Mouse (Mus musculus) liver, adult 2 months (tissue): ENCODE data around the gene Ric8a. TPM values are rescaled to one million over a fixed set of nuclear protein-coding genes. Genes with fewer than 3 reads are reported as not detected.
A peak's percentile ranks its signal among the peaks of the same experiment; 100 is the strongest.

Source experiments
- DNase-seq: peaks from one replicate; pipeline ENCODE4 v3.0.0-alpha.2; 2011; ENCODE audit warnings: low read depth, low spot score; ENCODE audit errors: extremely low read depth
- H3K27ac ChIP-seq: fragments of 200-500 bp; replicated peaks from 2 replicates; pipeline ENCODE4 v1.5.1; 2012; ENCODE audit warnings: low read depth, mild to moderate bottlenecking, control low read depth, inconsistent platforms, low read length; ENCODE audit not compliant: insufficient read depth
- H3K27me3 ChIP-seq: fragments of 200-500 bp; 2 replicates; pipeline ENCODE4 v1.6.1; 2012; ENCODE audit warnings: mild to moderate bottlenecking, moderate library complexity, low read length, inconsistent platforms; ENCODE audit not compliant: control insufficient read depth, insufficient read depth
- H3K36me3 ChIP-seq: fragments of 200-500 bp; 2 replicates; pipeline ENCODE4 v1.6.1; 2012; ENCODE audit warnings: low read length, inconsistent platforms; ENCODE audit not compliant: control insufficient read depth, insufficient read depth
- H3K4me1 ChIP-seq: fragments of 200-500 bp; 2 replicates; pipeline ENCODE4 v1.6.1; 2011; ENCODE audit warnings: low read length; ENCODE audit not compliant: control insufficient read depth, insufficient read depth
- H3K4me3 ChIP-seq: fragments of 200-500 bp; 2 replicates; pipeline ENCODE4 v1.5.1; 2011; ENCODE audit warnings: low read depth, mild to moderate bottlenecking, control low read depth, low read length, moderate library complexity; ENCODE audit not compliant: insufficient read depth
- H3K79me2 ChIP-seq: fragments of 200-500 bp; 2 replicates; pipeline ENCODE4 v1.6.1; 2012; ENCODE audit warnings: inconsistent platforms, mild to moderate bottlenecking, low read length, moderate library complexity; ENCODE audit not compliant: control insufficient read depth, insufficient read depth
- H3K9ac ChIP-seq: fragments of 200-500 bp; 2 replicates; pipeline ENCODE4 v1.6.1; 2012; ENCODE audit warnings: low read depth, mild to moderate bottlenecking, control low read depth, inconsistent platforms, low read length
- CTCF ChIP-seq: fragments of 200-500 bp; IDR thresholded peaks from 2 replicates; pipeline ENCODE4 v1.5.1; 2011; ENCODE audit warnings: low read depth, low read length, control low read depth
- POLR2A ChIP-seq: fragments of 200-500 bp; IDR thresholded peaks from 2 replicates; pipeline ENCODE4 v1.6.1; 2011; ENCODE audit warnings: low read length, control low read depth; ENCODE audit not compliant: insufficient read depth; ENCODE audit errors: extremely low read depth
- WGBS: fragments of 180-500 bp; shearing (Covaris S2); methylation state at CpG from one replicate; pipeline ENCODE4 v1.1.7; 2018; 5-methylcytosine and 5-hydroxymethylcytosine counted together
- polyA plus RNA-seq: library from polyadenylated mRNA; depleted of rRNA; stranded (reverse); fragments of >200 nt; gene quantifications from 2 replicates; pipeline ENCODE4 v1.2.3, GENCODE M21; 2012; rRNA removed
- total RNA-seq: library from RNA; depleted of rRNA; stranded (reverse); fragments of >200 nt; gene quantifications from 2 replicates; pipeline ENCODE4 v1.2.3, GENCODE M21; 2014; rRNA removed

Ric8a gene
- total and polyA plus RNA-seq, 2 experiments = 17.5 to 34.4 TPM

- peak; percentile 88 for DNase-seq
- WGBS = 13% methylated on average over 7 of the region's 7 CpGs
- H3K36me3 ChIP-seq = peaks cover 4% of the 10 kb centered on the region; the same call in 1 of the 2 replicates
- peak overlapping the region; percentile 41 for H3K9ac ChIP-seq
- TF ChIP-seq POLR2A = 0 out of 2 replicates have a peak, but pooled peaks have one; percentile 52
- no peak for TF ChIP-seq CTCF
- H3K4me1 ChIP-seq = peaks cover 25% of the 10 kb centered on the region
- H3K4me3 ChIP-seq = peak overlapping the region; percentile 28
- peaks cover 5% of the 10 kb centered on the region; the same call in 1 of the 2 replicates for H3K79me2 ChIP-seq
- H3K27me3 ChIP-seq = no peaks in the 10 kb centered on the region
- peak overlapping the region; percentile 87 for H3K27ac ChIP-seq
These were observed 51.4 kb downstream of the Ric8a start for GRCm38 (mm10) chr7:140908181-140908580.

DNA sequence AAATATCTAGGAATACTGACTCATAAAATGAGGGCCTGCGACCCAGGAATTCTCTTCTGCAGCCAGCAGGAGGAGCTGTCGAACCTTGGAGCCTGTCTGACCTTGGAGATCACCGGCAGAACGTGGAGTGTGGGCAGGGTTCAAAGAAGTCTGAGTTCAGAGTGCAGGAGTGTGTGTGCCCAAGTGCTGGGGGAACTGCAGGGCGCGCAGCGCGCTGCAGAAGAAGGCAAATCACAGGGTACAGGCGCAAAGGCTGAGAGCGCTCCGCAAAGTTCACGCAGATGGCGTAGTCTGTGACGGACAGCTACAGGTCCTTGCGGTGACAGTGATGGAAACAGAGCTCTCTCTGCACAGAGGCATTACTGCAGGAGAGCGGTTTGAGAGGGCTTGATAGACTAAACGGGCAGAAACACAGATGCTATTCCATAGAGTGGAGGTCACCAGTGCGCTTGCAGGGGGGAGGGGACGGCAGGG lies 51.9 kb downstream of the Ric8a start:
- peaks cover 28% of the 10 kb centered on the region for H3K4me1 ChIP-seq
- TF ChIP-seq POLR2A = 0 out of 2 replicates have a peak, but pooled peaks have one; percentile 31
- TF ChIP-seq CTCF = peak; percentile 93
- peak overlapping the region; percentile 48 for H3K4me3 ChIP-seq
- under 1% methylated on average over 19 of the region's 19 CpGs for WGBS
- peaks cover 5% of the 10 kb centered on the region; the same call in 1 of the 2 replicates for H3K79me2 ChIP-seq
- H3K27me3 ChIP-seq = no peaks in the 10 kb centered on the region
- peak overlapping the region; percentile 87 for H3K27ac ChIP-seq
- DNase-seq = peak; percentile 91
- H3K9ac ChIP-seq = peak overlapping the region; percentile 72
- H3K36me3 ChIP-seq = peaks cover 4% of the 10 kb centered on the region; the same call in 1 of the 2 replicates

DNA sequence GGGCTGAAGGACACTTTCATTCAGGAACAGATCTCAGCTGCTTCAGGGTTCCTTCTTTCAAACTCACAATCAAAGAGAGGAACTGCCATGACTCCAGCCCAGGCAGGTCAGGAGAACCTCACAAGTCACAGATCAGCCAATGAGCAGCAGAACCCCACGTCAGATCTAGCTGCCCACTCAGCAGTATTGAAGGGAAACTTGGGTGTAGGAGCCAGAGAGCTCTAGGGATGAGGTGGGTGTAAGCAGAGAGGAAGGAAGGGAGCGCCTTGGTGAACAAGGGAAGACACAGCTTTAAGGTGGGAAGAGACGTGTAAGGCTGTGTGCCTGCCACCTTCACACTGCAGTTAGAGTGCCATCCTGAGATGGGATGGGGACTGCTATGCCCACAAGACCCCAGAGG lies 55.5 kb downstream of the Ric8a start:
- no peak for TF ChIP-seq CTCF
- TF ChIP-seq POLR2A = no peak
- Histone ChIP-seq H3K4me3 (no peak overlapping the region), H3K27me3 (no peaks in the 10 kb centered on the region), H3K9ac (peak overlapping the region; percentile 58), H3K79me2 (no peaks in the 10 kb centered on the region; the same call in 1 of the 2 replicates), H3K4me1 (peaks cover 40% of the 10 kb centered on the region), H3K36me3 (peaks cover 5% of the 10 kb centered on the region; the same call in 1 of the 2 replicates), H3K27ac (peak overlapping the region; percentile 84)
- peak; percentile 53 for DNase-seq
- 41% methylated on average over 3 of the region's 3 CpGs for WGBS

GRCm38 (mm10) chr7:140912846-140913482 lies 56.2 kb downstream of the Ric8a start:
- peaks cover 8% of the 10 kb centered on the region; the same call in 1 of the 2 replicates for H3K36me3 ChIP-seq
- H3K9ac ChIP-seq = peak overlapping the region; percentile 58
- peaks cover 40% of the 10 kb centered on the region for H3K4me1 ChIP-seq
- TF ChIP-seq POLR2A = no peak
- no peak for TF ChIP-seq CTCF
- peak overlapping the region; percentile 95 for H3K27ac ChIP-seq
- peak; percentile 96 for DNase-seq
- H3K27me3 ChIP-seq = no peaks in the 10 kb centered on the region
- WGBS = 23% methylated on average over 5 of the region's 5 CpGs
- no peaks in the 10 kb centered on the region; the same call in 1 of the 2 replicates for H3K79me2 ChIP-seq
- no peak overlapping the region for H3K4me3 ChIP-seq

Other genes with a start within 250 kb of the Ric8a start
- not detected in 2 replicates for gene Olfr61, start 228.0 kb upstream of the Ric8a start, total RNA-seq
- not detected in 2 replicates for gene Olfr61, start 228.0 kb upstream of the Ric8a start, polyA plus RNA-seq
- gene Olfr53, start 210.5 kb upstream of the Ric8a start, total RNA-seq = not detected in 2 replicates
- gene Olfr53, start 210.5 kb upstream of the Ric8a start, polyA plus RNA-seq = not detected in 2 replicates
- under 0.01 TPM in 1 of 2 replicates, not detected in the other for gene Olfr539, start 197.0 kb upstream of the Ric8a start, total RNA-seq
- not detected in 2 replicates for gene Olfr539, start 197.0 kb upstream of the Ric8a start, polyA plus RNA-seq
- gene Olfr45, start 175.0 kb upstream of the Ric8a start, total RNA-seq = not detected in 2 replicates
- gene Olfr45, start 175.0 kb upstream of the Ric8a start, polyA plus RNA-seq = not detected in 2 replicates
- gene Olfr541, start 159.7 kb upstream of the Ric8a start, total RNA-seq = not detected in 2 replicates
- 0.07 TPM in 1 of 2 replicates, not detected in the other for gene Olfr541, start 159.7 kb upstream of the Ric8a start, polyA plus RNA-seq
- gene Cyp2e1, start 93.2 kb upstream of the Ric8a start, total RNA-seq = 3,097 and 4,003 TPM in 2 replicates
- 2,786 and 2,859 TPM in 2 replicates for gene Cyp2e1, start 93.2 kb upstream of the Ric8a start, polyA plus RNA-seq
- not detected in 2 replicates for gene Syce1, start 69.1 kb upstream of the Ric8a start, total RNA-seq
- gene Syce1, start 69.1 kb upstream of the Ric8a start, polyA plus RNA-seq = 0.07 TPM in 1 of 2 replicates, not detected in the other
- 1.0 TPM in 2 replicates for gene Zfp941, start 34.8 kb upstream of the Ric8a start, total RNA-seq
- gene Zfp941, start 34.8 kb upstream of the Ric8a start, polyA plus RNA-seq = 0.34 and 0.77 TPM in 2 replicates
- 511 and 549 TPM in 2 replicates for gene Urah, start 21.9 kb upstream of the Ric8a start, total RNA-seq
- 1,037 and 1,096 TPM in 2 replicates for gene Urah, start 21.9 kb upstream of the Ric8a start, polyA plus RNA-seq
- 0.46 TPM in 1 of 2 replicates, not detected in the other for gene Scgb1c1, start 11.4 kb upstream of the Ric8a start, total RNA-seq
- gene Scgb1c1, start 11.4 kb upstream of the Ric8a start, polyA plus RNA-seq = 1.0 TPM in 1 of 2 replicates, not detected in the other
- gene Odf3, start 9.2 kb upstream of the Ric8a start, total RNA-seq = not detected in 2 replicates
- not detected in 2 replicates for gene Odf3, start 9.2 kb upstream of the Ric8a start, polyA plus RNA-seq
- 0.60 and 1.4 TPM in 2 replicates for gene Gm45785, start 626 bp upstream of the Ric8a start, total RNA-seq
- gene Gm45785, start 626 bp upstream of the Ric8a start, polyA plus RNA-seq = not detected in 2 replicates
- gene Bet1l, start 620 bp downstream of the Ric8a start, total RNA-seq = 15.0 and 15.4 TPM in 2 replicates
- 22.1 and 29.2 TPM in 2 replicates for gene Bet1l, start 620 bp downstream of the Ric8a start, polyA plus RNA-seq
- 83.6 and 102 TPM in 2 replicates for gene Psmd13, start 25.0 kb downstream of the Ric8a start, total RNA-seq
- gene Psmd13, start 25.0 kb downstream of the Ric8a start, polyA plus RNA-seq = 51.1 and 58.2 TPM in 2 replicates
- gene Sirt3, start 25.4 kb downstream of the Ric8a start, total RNA-seq = 134 and 150 TPM in 2 replicates
- gene Sirt3, start 25.4 kb downstream of the Ric8a start, polyA plus RNA-seq = 155 TPM in 2 replicates
- gene Cox8b, start 43.5 kb downstream of the Ric8a start, total RNA-seq = 0.55 and 0.81 TPM in 2 replicates
- gene Cox8b, start 43.5 kb downstream of the Ric8a start, polyA plus RNA-seq = not detected in 2 replicates
- gene Nlrp6, start 63.9 kb downstream of the Ric8a start, total RNA-seq = 28.9 and 33.4 TPM in 2 replicates
- gene Nlrp6, start 63.9 kb downstream of the Ric8a start, polyA plus RNA-seq = 72.9 and 119 TPM in 2 replicates
- gene Pgghg, start 84.4 kb downstream of the Ric8a start, total RNA-seq = 16.6 and 19.1 TPM in 2 replicates
- gene Pgghg, start 84.4 kb downstream of the Ric8a start, polyA plus RNA-seq = 41.3 and 43.3 TPM in 2 replicates
- 0.40 and 0.55 TPM in 2 replicates for gene Ifitm5, start 93.3 kb downstream of the Ric8a start, total RNA-seq
- 0.76 and 1.0 TPM in 2 replicates for gene Ifitm5, start 93.3 kb downstream of the Ric8a start, polyA plus RNA-seq
- not detected in 2 replicates for gene Gm45717, start 99.0 kb downstream of the Ric8a start, total RNA-seq
- not detected in 2 replicates for gene Gm45717, start 99.0 kb downstream of the Ric8a start, polyA plus RNA-seq
- 270 and 282 TPM in 2 replicates for gene Ifitm2, start 99.0 kb downstream of the Ric8a start, total RNA-seq
- 968 and 1,028 TPM in 2 replicates for gene Ifitm2, start 99.0 kb downstream of the Ric8a start, polyA plus RNA-seq
- 11.2 and 11.3 TPM in 2 replicates for gene Ifitm1, start 110.3 kb downstream of the Ric8a start, total RNA-seq
- 48.6 and 79.4 TPM in 2 replicates for gene Ifitm1, start 110.3 kb downstream of the Ric8a start, polyA plus RNA-seq
- gene Ifitm3, start 153.8 kb downstream of the Ric8a start, total RNA-seq = 296 and 392 TPM in 2 replicates
- 848 and 1,254 TPM in 2 replicates for gene Ifitm3, start 153.8 kb downstream of the Ric8a start, polyA plus RNA-seq
- 0.81 and 0.83 TPM in 2 replicates for gene Ifitm6, start 161.0 kb downstream of the Ric8a start, total RNA-seq
- gene Ifitm6, start 161.0 kb downstream of the Ric8a start, polyA plus RNA-seq = 0.72 and 1.7 TPM in 2 replicates
- gene Gm17387, start 172.2 kb downstream of the Ric8a start, total RNA-seq = not detected in 2 replicates
- not detected in 2 replicates for gene Gm17387, start 172.2 kb downstream of the Ric8a start, polyA plus RNA-seq
- 0.09 TPM in 1 of 2 replicates, not detected in the other for gene B4galnt4, start 204.1 kb downstream of the Ric8a start, total RNA-seq
- gene B4galnt4, start 204.1 kb downstream of the Ric8a start, polyA plus RNA-seq = 0.04 and 0.10 TPM in 2 replicates
- 0.60 and 0.83 TPM in 2 replicates for gene Pkp3, start 221.3 kb downstream of the Ric8a start, total RNA-seq
- 1.9 and 2.0 TPM in 2 replicates for gene Pkp3, start 221.3 kb downstream of the Ric8a start, polyA plus RNA-seq
- 21.8 and 28.5 TPM in 2 replicates for gene Sigirr, start 243.6 kb downstream of the Ric8a start, total RNA-seq
- gene Sigirr, start 243.6 kb downstream of the Ric8a start, polyA plus RNA-seq = 42.4 and 42.5 TPM in 2 replicates